Mouse (Mus musculus) embryonic facial prominence, embryonic 14.5 days (tissue): ENCODE measurements around the gene Tbxas1. TPM values are rescaled to one million over a fixed set of nuclear protein-coding genes. Genes with fewer than 3 reads are reported as not detected.

Experiments used
- ATAC-seq: fragments of 200-750 bp; cut with Nextera tagmentation; 2 replicates; pipeline ENCODE4 v1.8.0; 2017; ENCODE audit warnings: low read depth, moderate number of reproducible peaks, moderate TSS enrichment
- DNase-seq: peaks from one replicate; pipeline ENCODE4 v3.0.0-alpha.2; 2015; ENCODE audit warnings: low spot score
- H3K27ac ChIP-seq: fragments of 300-500 bp; sonication (generic); replicated peaks from 2 replicates; pipeline ENCODE4 v1.5.1; 2014; ENCODE audit warnings: low read depth, mild to moderate bottlenecking, low read length, moderate library complexity
- H3K27me3 ChIP-seq: fragments of 300-500 bp; sonication (generic); replicated peaks from 2 replicates; pipeline ENCODE4 v1.6.1; 2014; ENCODE audit warnings: low read length; ENCODE audit not compliant: control insufficient read depth, insufficient read depth
- H3K36me3 ChIP-seq: fragments of 300-500 bp; sonication (generic); 2 replicates; pipeline ENCODE4 v1.6.1; 2014; ENCODE audit warnings: low read length, mixed read lengths; ENCODE audit not compliant: control insufficient read depth, insufficient read depth
- H3K4me1 ChIP-seq: fragments of 300-500 bp; sonication (generic); 2 replicates; pipeline ENCODE4 v1.6.1; 2014; ENCODE audit warnings: antibody characterized with exemption, low read length; ENCODE audit not compliant: control insufficient read depth, insufficient read depth
- H3K4me2 ChIP-seq: fragments of 300-500 bp; sonication (generic); 2 replicates; pipeline ENCODE4 v1.6.1; 2014; ENCODE audit warnings: low read depth, mild to moderate bottlenecking, low read length, moderate library complexity, mixed read lengths
- H3K4me3 ChIP-seq: fragments of 300-500 bp; sonication (generic); 2 replicates; pipeline ENCODE4 v1.5.1; 2014; ENCODE audit warnings: low read depth, mild to moderate bottlenecking, low read length
- H3K9ac ChIP-seq: fragments of 300-500 bp; sonication (generic); 2 replicates; pipeline ENCODE4 v1.6.1; 2014; ENCODE audit warnings: low read depth, mild to moderate bottlenecking, low read length, moderate library complexity, mixed read lengths
- H3K9me3 ChIP-seq: fragments of 300-500 bp; sonication (generic); 2 replicates; pipeline ENCODE4 v1.6.1; 2016; ENCODE audit warnings: low read length; ENCODE audit not compliant: control insufficient read depth
- WGBS: fragments of 180-500 bp; shearing (Covaris S2); extraction: QIAGEN DNeasy Blood & Tissue Kit; methylation state at CpG from one replicate; pipeline ENCODE4 v1.1.7; 2014; 5-methylcytosine and 5-hydroxymethylcytosine counted together
- polyA plus RNA-seq: library from polyadenylated mRNA; unstranded; fragments of >200 nt; fragmentation: Nextera tagmentation; extraction: Ambion mirVana; gene quantifications from 2 replicates; pipeline ENCODE4 v1.2.1, GENCODE M21; 2014

Gene Tbxas1
- polyA plus RNA-seq, 1 experiment from 2014 or later, result 4.2 TPM

DNA sequence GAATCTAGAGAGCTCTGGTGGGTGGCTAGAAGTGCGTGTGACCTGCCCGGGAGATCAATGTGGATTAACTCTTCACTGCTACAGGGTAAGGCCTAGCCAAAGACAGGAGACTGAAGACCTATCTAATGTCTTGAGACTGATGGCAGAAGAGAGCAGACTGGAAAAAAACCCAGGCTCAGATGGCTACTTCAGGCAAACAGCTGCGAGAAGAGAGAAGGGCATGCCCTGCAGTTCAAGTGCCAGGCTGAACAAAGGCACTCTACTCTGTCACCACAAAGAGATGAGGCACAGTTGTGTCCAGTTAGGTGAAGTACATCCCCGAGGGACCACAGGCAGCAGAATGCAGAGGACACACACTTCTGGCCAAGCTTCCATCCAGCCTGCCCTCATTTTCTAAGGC is 37.1 kb upstream of the Tbxas1 start:
- Histone ChIP-seq H3K9ac (no peak overlapping the region), H3K9me3 (no peaks in the 10 kb centered on the region), H3K36me3 (peaks cover 2% of the 10 kb centered on the region; the same call in 1 of the 2 replicates), H3K4me3 (no peak overlapping the region), H3K4me1 (peaks cover 1% of the 10 kb centered on the region; the same call in 1 of the 2 replicates), H3K27ac (no peak overlapping the region), H3K4me2 (no peak overlapping the region), H3K27me3 (no peaks in the 10 kb centered on the region)
- DNase-seq (no peak), ATAC-seq (no peak)
- 83% methylated on average over 4 of the region's 4 CpGs for WGBS

DNA sequence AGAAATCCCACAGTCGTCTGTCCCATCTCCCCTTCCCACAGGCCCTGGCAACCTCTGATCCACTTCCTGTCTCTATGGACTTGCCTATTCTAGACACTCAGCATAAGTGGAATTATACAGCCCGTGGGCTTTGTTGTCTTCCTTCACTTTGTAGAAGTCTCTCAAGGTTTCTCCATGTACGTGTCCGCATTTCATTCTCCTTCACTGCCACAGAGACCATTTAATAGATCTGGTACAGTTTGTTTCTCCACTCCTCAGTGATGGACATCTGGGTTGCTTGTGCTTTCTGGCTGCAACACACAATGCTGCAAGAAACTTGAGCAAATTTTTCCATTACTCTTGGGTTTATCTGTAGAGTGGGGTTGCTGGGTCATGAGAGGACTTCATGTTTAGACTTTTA is 35.3 kb upstream of the Tbxas1 start:
- Histone ChIP-seq H3K9me3 (no peaks in the 10 kb centered on the region), H3K4me3 (no peak overlapping the region), H3K36me3 (peaks cover 2% of the 10 kb centered on the region; the same call in 1 of the 2 replicates), H3K27ac (no peak overlapping the region), H3K4me2 (no peak overlapping the region), H3K4me1 (no peaks in the 10 kb centered on the region), H3K27me3 (no peaks in the 10 kb centered on the region), H3K9ac (no peak overlapping the region)
- DNase-seq, result no peak
- ATAC-seq, result no peak
- WGBS, result 59% methylated on average over 4 of the region's 4 CpGs

DNA sequence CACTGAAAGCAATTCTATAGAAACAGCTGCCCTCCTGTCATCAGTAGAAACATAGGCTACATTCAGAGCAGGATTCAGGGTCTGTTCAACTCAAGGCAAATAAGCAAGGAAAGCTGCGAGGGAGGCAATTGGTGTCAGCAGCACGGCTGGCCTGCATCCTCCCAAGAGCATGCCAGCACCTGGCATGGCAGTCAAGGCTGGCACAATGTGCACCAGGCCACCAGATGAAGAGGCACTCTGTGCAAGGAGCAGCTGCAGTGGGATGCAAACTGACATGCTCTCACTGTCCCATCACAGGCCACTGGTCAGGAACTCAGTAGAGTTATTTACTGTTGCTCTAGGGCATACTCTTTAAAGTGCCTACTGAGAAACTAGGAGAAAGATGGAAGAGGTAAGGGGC is 34.8 kb upstream of the Tbxas1 start:
- WGBS, result 63% methylated on average over 2 of the region's 2 CpGs

DNA sequence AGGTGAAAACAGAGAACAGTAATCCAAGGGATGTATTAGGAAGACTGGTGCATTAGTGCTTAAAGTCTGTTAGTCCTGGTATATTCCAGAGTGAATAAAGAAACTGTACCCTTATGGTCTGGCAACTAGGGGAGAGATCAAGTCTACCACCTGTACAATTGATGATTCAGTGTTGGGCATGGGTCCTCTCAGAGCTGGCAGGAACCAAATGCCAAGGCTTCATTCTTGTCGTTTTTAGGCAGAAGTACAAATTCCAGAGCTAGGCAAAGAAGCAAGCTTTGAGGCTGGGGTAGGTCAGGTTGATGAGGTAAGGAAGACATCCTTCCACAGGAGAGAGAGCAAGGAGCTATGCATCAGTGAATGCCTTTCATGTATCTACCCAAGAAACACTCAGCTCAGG is 34.4 kb upstream of the Tbxas1 start:
- H3K9me3 ChIP-seq, result no peaks in the 10 kb centered on the region
- H3K9ac ChIP-seq, result no peak overlapping the region
- no peak for ATAC-seq
- no peak for DNase-seq
- H3K4me2 ChIP-seq, result no peak overlapping the region
- H3K36me3 ChIP-seq, result peaks cover 2% of the 10 kb centered on the region; the same call in 1 of the 2 replicates
- no peak overlapping the region for H3K4me3 ChIP-seq
- no peak overlapping the region for H3K27ac ChIP-seq
- H3K27me3 ChIP-seq, result no peaks in the 10 kb centered on the region
- no peaks in the 10 kb centered on the region for H3K4me1 ChIP-seq
- WGBS, result 75% methylated on average over 1 of the region's 1 CpGs

More for the DNA sequence above, 34.8 kb upstream of the Tbxas1 start:
- Histone ChIP-seq H3K4me2 (no peak overlapping the region), H3K4me3 (no peak overlapping the region), H3K9ac (no peak overlapping the region), H3K4me1 (no peaks in the 10 kb centered on the region), H3K9me3 (no peaks in the 10 kb centered on the region), H3K36me3 (peaks cover 2% of the 10 kb centered on the region; the same call in 1 of the 2 replicates), H3K27ac (no peak overlapping the region), H3K27me3 (no peaks in the 10 kb centered on the region)
- DNase-seq (no peak), ATAC-seq (no peak; the same call in 1 of the 2 replicates)

DNA sequence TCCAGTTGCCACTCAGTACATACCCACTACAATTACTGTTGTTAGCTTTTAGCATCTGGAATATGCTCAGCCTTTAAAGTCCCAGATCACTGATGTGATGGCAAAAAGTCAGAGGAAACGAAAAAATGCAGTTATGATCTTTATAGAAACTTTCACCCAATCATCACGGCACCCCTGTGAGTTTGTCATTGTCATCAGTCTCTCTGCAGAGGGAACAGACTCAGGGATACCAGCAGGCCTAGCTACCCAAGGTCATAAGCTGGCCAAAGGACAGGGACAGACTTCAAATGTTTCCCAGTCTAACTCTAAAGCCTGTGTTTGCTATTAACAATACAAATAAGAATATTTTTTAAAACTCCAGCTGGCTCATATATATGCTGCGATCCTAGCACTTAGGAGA is 33.7 kb upstream of the Tbxas1 start:
- no peak overlapping the region for H3K4me2 ChIP-seq
- no peak overlapping the region for H3K27ac ChIP-seq
- no peak for DNase-seq
- H3K27me3 ChIP-seq, result no peaks in the 10 kb centered on the region
- no peak for ATAC-seq
- WGBS, result 81% methylated on average over 3 of the region's 3 CpGs
- H3K4me3 ChIP-seq, result no peak overlapping the region
- peaks cover 2% of the 10 kb centered on the region; the same call in 1 of the 2 replicates for H3K36me3 ChIP-seq
- no peaks in the 10 kb centered on the region for H3K9me3 ChIP-seq
- H3K9ac ChIP-seq, result no peak overlapping the region
- H3K4me1 ChIP-seq, result no peaks in the 10 kb centered on the region

DNA sequence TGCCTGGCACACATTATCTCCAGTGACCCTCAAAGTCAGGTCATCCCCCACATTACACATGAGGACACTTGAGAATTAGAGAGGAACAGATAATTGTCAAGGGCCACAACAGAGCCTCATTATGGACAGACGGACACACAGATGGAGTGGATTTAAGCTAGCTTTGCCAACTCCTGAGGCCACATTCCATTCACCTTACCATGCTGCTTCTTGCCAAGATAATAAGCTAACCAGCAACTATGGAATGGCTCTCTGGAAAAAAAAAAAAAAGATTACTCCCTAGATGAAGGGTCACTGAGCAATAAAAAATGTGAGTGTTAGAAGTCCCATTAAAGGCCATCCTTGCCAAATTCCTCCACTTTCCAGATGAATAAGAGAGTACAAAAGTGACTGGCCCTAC is 30.1 kb upstream of the Tbxas1 start:
- WGBS, result 51% methylated on average over 1 of the region's 1 CpGs
- Histone ChIP-seq H3K9me3 (no peaks in the 10 kb centered on the region), H3K4me2 (no peak overlapping the region), H3K4me3 (no peak overlapping the region), H3K4me1 (peaks cover 22% of the 10 kb centered on the region), H3K27me3 (no peaks in the 10 kb centered on the region), H3K27ac (no peak overlapping the region), H3K9ac (no peak overlapping the region), H3K36me3 (no peaks in the 10 kb centered on the region)
- no peak for ATAC-seq
- no peak for DNase-seq

DNA sequence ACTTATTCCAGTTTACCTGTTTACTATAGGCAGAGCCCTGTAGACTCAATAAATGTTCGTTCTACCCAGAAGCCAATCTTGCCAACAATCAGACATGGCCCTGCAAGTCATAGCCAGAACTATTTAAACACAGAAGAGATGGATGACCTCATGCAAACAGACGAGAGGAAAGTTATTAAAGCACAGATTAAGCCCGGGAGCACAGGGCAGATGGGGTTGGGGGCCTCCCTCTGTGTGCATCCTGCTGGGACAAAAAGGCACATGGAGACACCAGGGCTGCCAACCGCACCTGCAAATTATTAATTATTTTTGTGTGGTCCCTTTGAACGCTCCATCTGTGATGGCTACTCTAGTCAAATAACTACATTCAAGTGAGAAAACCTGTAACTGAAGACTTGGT is 29.3 kb upstream of the Tbxas1 start:
- DNase-seq (no peak), ATAC-seq (no peak)
- Histone ChIP-seq H3K9ac (no peak overlapping the region), H3K27ac (no peak overlapping the region), H3K4me3 (no peak overlapping the region), H3K4me1 (peaks cover 22% of the 10 kb centered on the region), H3K9me3 (no peaks in the 10 kb centered on the region), H3K4me2 (no peak overlapping the region), H3K27me3 (no peaks in the 10 kb centered on the region), H3K36me3 (no peaks in the 10 kb centered on the region)
- WGBS, result 46% methylated on average over 5 of the region's 5 CpGs

DNA sequence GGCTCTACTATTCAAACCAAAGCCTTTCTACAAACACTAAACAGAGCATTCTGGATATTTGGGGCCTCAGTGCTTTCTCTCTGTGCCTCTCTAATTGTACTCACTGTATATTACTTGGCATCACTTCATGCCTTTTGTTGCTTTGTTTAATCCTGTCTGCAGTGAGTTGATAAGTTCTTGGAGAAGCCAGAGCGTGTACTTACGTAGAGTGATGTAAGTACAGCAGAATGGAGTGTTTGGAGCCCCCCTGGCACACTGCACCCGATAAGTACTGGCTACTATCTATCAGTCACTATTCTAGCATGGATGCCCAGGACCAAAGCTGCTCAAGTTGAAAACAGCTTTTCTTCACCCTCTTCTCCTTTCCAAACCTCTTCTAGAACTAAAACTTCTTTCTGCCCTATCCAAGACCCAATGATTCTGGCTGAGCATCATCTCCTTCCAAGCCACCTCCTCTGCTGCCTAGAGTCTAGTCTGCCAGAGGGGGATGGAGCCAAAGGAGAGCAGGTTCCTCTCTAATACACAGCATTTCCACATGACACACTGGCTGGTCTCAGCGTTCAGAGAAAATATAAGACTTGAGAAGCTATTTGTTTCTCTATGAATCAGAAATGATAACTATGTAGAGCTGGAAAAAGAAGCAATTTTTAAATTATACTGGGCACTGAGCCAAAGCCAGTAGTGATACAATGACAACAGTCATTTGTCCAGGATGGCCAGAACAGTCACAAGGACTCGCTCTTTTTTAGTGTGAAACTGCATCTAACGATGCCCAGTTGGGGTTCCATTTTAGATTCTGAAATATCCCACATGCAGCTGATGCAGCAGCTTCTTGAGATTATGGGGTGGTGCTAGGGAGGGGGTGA is 28.6 kb upstream of the Tbxas1 start:
- WGBS, result 75% methylated on average over 6 of the region's 6 CpGs
- Histone ChIP-seq H3K27ac (no peak overlapping the region), H3K4me3 (no peak overlapping the region), H3K4me1 (peaks cover 22% of the 10 kb centered on the region), H3K36me3 (no peaks in the 10 kb centered on the region), H3K9ac (no peak overlapping the region), H3K27me3 (no peaks in the 10 kb centered on the region), H3K4me2 (no peak overlapping the region), H3K9me3 (no peaks in the 10 kb centered on the region)
- DNase-seq (no peak), ATAC-seq (no peak)

DNA sequence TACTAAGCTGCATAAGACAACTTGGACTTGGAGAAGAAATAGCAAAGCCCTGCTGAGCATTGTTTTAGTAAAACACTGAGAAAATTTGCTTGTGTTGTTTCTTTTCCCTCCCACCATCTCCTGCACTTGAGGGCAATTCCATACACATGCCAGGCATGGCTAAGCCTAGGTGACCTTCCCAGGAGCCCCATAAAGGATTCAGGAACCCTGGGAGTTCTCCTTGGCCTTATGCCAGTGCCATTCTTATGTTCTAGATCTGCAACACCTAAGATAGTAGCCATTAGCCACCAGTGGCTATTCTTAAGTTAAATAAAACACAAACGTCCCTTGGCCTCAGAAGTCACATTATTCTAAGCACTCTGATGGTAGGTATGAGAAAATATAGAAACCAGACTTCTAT is 27.8 kb upstream of the Tbxas1 start:
- DNase-seq, result no peak
- H3K27ac ChIP-seq, result no peak overlapping the region
- H3K36me3 ChIP-seq, result no peaks in the 10 kb centered on the region
- H3K27me3 ChIP-seq, result no peaks in the 10 kb centered on the region
- H3K9ac ChIP-seq, result no peak overlapping the region
- ATAC-seq, result no peak
- no peak overlapping the region for H3K4me2 ChIP-seq
- H3K4me1 ChIP-seq, result peaks cover 22% of the 10 kb centered on the region
- 40% methylated on average over 1 of the region's 1 CpGs for WGBS
- H3K9me3 ChIP-seq, result no peaks in the 10 kb centered on the region
- no peak overlapping the region for H3K4me3 ChIP-seq
